Mouse (Mus musculus): ENCODE measurements around the gene Samd9l. TPM values are rescaled to one million over a fixed set of nuclear protein-coding genes. Genes with fewer than 3 reads are reported as not detected.
"Not testable (repeated sequence)": the region's sequence is repeated elsewhere in the genome, so short reads cannot be mapped to it uniquely, and the experiment has no call there.

Gene Samd9l
- polyA plus RNA-seq, 1 experiment from 2014 or later, result 0.68 TPM

- not testable (repeated sequence) for H3K9ac ChIP-seq (ENCODE audit: low read length); H3K4me1 ChIP-seq (ENCODE audit: control insufficient read depth, insufficient read depth, low read length); H3K4me3 ChIP-seq (ENCODE audit: low read depth, low read length); H3K9me3 ChIP-seq (ENCODE audit: control insufficient read depth, low read length); H3K27me3 ChIP-seq (ENCODE audit: control insufficient read depth, insufficient read depth, low read length); H3K27ac ChIP-seq (ENCODE audit: low read depth, low read length); H3K4me2 ChIP-seq; H3K36me3 ChIP-seq (ENCODE audit: control insufficient read depth, insufficient read depth, low read length)
- 0 out of 2 replicates have a peak, but pooled peaks have one; percentile 40 for ATAC-seq (ENCODE audit: low FRiP score)
- DNase-seq (ENCODE audit: low spot score, missing footprints), result peak; percentile 92
- WGBS, result 32% methylated on average over 1 of the region's 1 CpGs
Observed at GRCm38 (mm10) chr6:3345924-3346597, 53.3 kb downstream of the Samd9l start.

DNA sequence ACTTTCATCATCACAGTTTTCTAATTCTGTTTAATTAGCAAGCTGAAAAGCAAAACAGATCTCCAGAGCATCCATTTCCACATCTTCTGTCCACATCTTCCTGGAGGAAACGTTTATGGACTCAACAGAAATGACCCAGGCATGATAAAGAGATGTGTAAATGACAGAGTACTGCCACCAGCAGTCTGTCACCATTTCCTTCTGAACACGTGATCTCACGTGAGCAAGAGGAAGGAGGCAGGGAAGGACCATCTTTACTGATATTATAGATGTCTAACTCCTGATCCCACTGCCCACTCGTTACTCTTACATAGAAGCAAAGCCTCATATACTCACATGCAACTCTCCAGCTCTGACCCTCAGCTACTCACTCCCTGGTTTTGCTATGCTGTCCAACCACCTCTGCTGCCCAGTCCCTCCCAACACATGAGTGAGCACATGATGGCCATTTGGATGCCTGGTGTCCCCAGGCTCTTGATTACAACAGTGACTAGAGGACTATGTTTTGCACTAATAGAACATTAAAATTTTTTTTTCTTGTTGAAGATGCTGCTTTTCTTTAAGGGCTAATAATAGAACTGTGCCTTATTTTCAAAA, 54.2 kb downstream of the Samd9l start:
- not testable (repeated sequence) for ATAC-seq (ENCODE audit: low FRiP score); H3K4me3 ChIP-seq (ENCODE audit: low read depth, low read length); H3K9ac ChIP-seq (ENCODE audit: low read length); H3K9me3 ChIP-seq (ENCODE audit: control insufficient read depth, low read length); DNase-seq (ENCODE audit: low spot score, missing footprints); H3K36me3 ChIP-seq (ENCODE audit: control insufficient read depth, insufficient read depth, low read length); H3K27me3 ChIP-seq (ENCODE audit: control insufficient read depth, insufficient read depth, low read length); H3K4me2 ChIP-seq; H3K4me1 ChIP-seq (ENCODE audit: control insufficient read depth, insufficient read depth, low read length); H3K27ac ChIP-seq (ENCODE audit: low read depth, low read length)
- WGBS, result 40% methylated on average over 1 of the region's 4 CpGs

GRCm38 (mm10) chr6:3343603-3344247, 55.6 kb downstream of the Samd9l start:
- not testable (repeated sequence) for ATAC-seq (ENCODE audit: low FRiP score); H3K9ac ChIP-seq (ENCODE audit: low read length); H3K27me3 ChIP-seq (ENCODE audit: control insufficient read depth, insufficient read depth, low read length); H3K4me3 ChIP-seq (ENCODE audit: low read depth, low read length); H3K9me3 ChIP-seq (ENCODE audit: control insufficient read depth, low read length); H3K4me1 ChIP-seq (ENCODE audit: control insufficient read depth, insufficient read depth, low read length); H3K27ac ChIP-seq (ENCODE audit: low read depth, low read length); DNase-seq (ENCODE audit: low spot score, missing footprints); H3K36me3 ChIP-seq (ENCODE audit: control insufficient read depth, insufficient read depth, low read length); H3K4me2 ChIP-seq
- 78% methylated on average over 1 of the region's 1 CpGs for WGBS

DNA sequence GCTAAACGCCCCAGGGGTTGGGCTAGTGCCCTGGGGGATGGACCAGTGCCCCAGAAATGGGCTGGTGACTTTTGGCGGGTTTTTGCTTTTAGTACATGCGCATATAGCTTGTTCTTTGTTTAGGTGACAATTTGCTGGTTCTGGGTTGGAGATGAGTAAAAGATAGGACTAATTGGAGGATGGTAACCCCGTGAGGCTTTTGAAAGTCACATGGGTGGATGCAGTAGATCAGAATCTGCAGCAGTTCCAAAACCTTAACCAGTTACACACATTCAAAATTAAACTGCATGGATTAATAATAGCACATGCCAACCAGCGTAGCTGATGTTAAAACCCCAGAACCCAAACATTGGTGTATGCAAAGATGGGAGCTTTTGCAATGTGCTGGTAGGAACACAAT, 57.9 kb downstream of the Samd9l start:
- Histone ChIP-seq H3K27me3 (ENCODE audit: control insufficient read depth, insufficient read depth, low read length) (no peaks in the 10 kb centered on the region), H3K36me3 (ENCODE audit: control insufficient read depth, insufficient read depth, low read length) (no peaks in the 10 kb centered on the region), H3K4me2 (no peak overlapping the region), H3K27ac (ENCODE audit: low read depth, low read length) (no peak overlapping the region), H3K9me3 (ENCODE audit: control insufficient read depth, low read length) (no peaks in the 10 kb centered on the region), H3K4me3 (ENCODE audit: low read depth, low read length) (no peak overlapping the region), H3K4me1 (ENCODE audit: control insufficient read depth, insufficient read depth, low read length) (no peaks in the 10 kb centered on the region), H3K9ac (ENCODE audit: low read length) (no peak overlapping the region)
- no peak for DNase-seq (ENCODE audit: low spot score, missing footprints)
- WGBS, result 48% methylated on average over 5 of the region's 5 CpGs
- ATAC-seq (ENCODE audit: low FRiP score), result no peak; the same call in 1 of the 2 replicates

- ATAC-seq (ENCODE audit: low FRiP score), result peak; percentile 40; the same call in 1 of the 2 replicates
- not testable (repeated sequence) for DNase-seq (ENCODE audit: low spot score, missing footprints); H3K27ac ChIP-seq (ENCODE audit: low read depth, low read length); H3K4me3 ChIP-seq (ENCODE audit: low read depth, low read length); H3K4me1 ChIP-seq (ENCODE audit: control insufficient read depth, insufficient read depth, low read length); H3K36me3 ChIP-seq (ENCODE audit: control insufficient read depth, insufficient read depth, low read length); H3K4me2 ChIP-seq; H3K27me3 ChIP-seq (ENCODE audit: control insufficient read depth, insufficient read depth, low read length); H3K9ac ChIP-seq (ENCODE audit: low read length); H3K9me3 ChIP-seq (ENCODE audit: control insufficient read depth, low read length)
- WGBS, result 20% methylated on average over 10 of the region's 10 CpGs
Observed at GRCm38 (mm10) chr6:3340928-3341327, 58.4 kb downstream of the Samd9l start.

DNA sequence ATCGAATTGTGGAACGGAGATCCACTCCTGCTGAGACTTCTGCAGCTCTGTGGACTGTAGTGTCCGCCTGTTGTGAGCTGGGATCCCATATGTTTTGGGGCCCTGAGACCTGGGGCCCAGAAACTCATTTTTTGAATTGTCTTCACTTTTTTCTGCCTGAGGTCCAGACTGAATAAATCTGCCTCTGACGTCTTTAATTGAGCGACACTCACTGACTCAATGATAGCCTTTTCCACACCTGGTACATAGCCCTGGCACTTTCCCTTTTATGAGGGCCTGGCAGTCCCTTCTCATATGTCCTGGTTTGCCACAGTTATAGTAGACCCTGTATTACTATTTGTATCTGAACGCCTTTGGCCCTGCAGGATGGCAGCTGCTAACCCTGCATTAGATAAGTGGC, 60.2 kb downstream of the Samd9l start:
- not testable (repeated sequence) for H3K9me3 ChIP-seq (ENCODE audit: control insufficient read depth, low read length); H3K27me3 ChIP-seq (ENCODE audit: control insufficient read depth, insufficient read depth, low read length); H3K9ac ChIP-seq (ENCODE audit: low read length); H3K36me3 ChIP-seq (ENCODE audit: control insufficient read depth, insufficient read depth, low read length); H3K4me1 ChIP-seq (ENCODE audit: control insufficient read depth, insufficient read depth, low read length); ATAC-seq (ENCODE audit: low FRiP score); DNase-seq (ENCODE audit: low spot score, missing footprints); H3K4me3 ChIP-seq (ENCODE audit: low read depth, low read length); H3K4me2 ChIP-seq; H3K27ac ChIP-seq (ENCODE audit: low read depth, low read length)
- 82% methylated on average over 6 of the region's 6 CpGs for whole genome bisulfite sequencing

Other genes with a start within 250 kb of the Samd9l start
- gene Hepacam2, start 98.7 kb upstream of the Samd9l start, polyA plus RNA-seq (2014; fragmentation: Nextera tagmentation; extraction: Ambion mirVana), result 3.3 and 3.8 TPM in 2 replicates
- gene Vps50, start 98.8 kb upstream of the Samd9l start, polyA plus RNA-seq (2014; fragmentation: Nextera tagmentation; extraction: Ambion mirVana), result 42.1 and 45.6 TPM in 2 replicates

Data from midbrain, embryonic 11.5 days (tissue).